Mouse (Mus musculus): ENCODE results near the gene Dll4.

- no peak for TF ChIP-seq CTCF (IDR thresholded peaks at IDR 0.05; ENCODE audit: borderline replicate concordance, insufficient read depth, low read depth, low read length)
- TF ChIP-seq POLR2A (IDR thresholded peaks at IDR 0.05; ENCODE audit: borderline replicate concordance, insufficient read depth, low read length) = no peak
These were observed 52.2 kb downstream of the Dll4 start for GRCm38 (mm10) chr2:119377826-119378225.
